Mouse (Mus musculus) urinary bladder, adult 18-20 months (tissue): ENCODE data around the gene Lsm14b.

ENCODE experiments used
- DNase-seq, 2 experiments: peaks; one replicate each; pipeline ENCODE4 v3.0.0; 2022; ENCODE audit warnings: low spot score in 2 of 2, mixed read lengths in 2 of 2

The Lsm14b gene

GRCm38 (mm10) chr2:180024401-180025098 is at the start of gene Lsm14b:
Gene Lsm14b, plus strand, starts transcription at chr2:180024987.
- DNase-seq = peak; percentile 96 to 99

- DNase-seq = no peak
Measured at GRCm38 (mm10) chr2:179975851-179976250, 48.9 kb upstream of the Lsm14b start.

GRCm38 (mm10) chr2:179976295-179976627 is 48.5 kb upstream of the Lsm14b start:
- DNase-seq = peak in 1 of 2 experiments; percentile 56

GRCm38 (mm10) chr2:179976628-179977343 is 48.0 kb upstream of the Lsm14b start, which contains the start of gene Taf4:
Gene Taf4, minus strand, starts transcription at chr2:179976646.
- peak; percentile 74 to 86 for DNase-seq

- no peak for DNase-seq
Measured at GRCm38 (mm10) chr2:179977344-179978025, 47.3 kb upstream of the Lsm14b start.

GRCm38 (mm10) chr2:179978250-179978649 is 46.5 kb upstream of the Lsm14b start:
- no peak for DNase-seq

GRCm38 (mm10) chr2:179979836-179980235 is 45.0 kb upstream of the Lsm14b start:
- DNase-seq = peak in 1 of 2 experiments; percentile 59

- DNase-seq = no peak
Measured at GRCm38 (mm10) chr2:179980616-179981015, 44.2 kb upstream of the Lsm14b start.

GRCm38 (mm10) chr2:179982715-179983114 is 42.1 kb upstream of the Lsm14b start:
- no peak for DNase-seq

GRCm38 (mm10) chr2:179984830-179985229 is 40.0 kb upstream of the Lsm14b start:
- DNase-seq = no peak

GRCm38 (mm10) chr2:179985695-179986094 is 39.1 kb upstream of the Lsm14b start:
- no peak for DNase-seq

- DNase-seq = no peak
Measured at GRCm38 (mm10) chr2:179986437-179987022, 38.3 kb upstream of the Lsm14b start.

- no peak for DNase-seq
Measured at GRCm38 (mm10) chr2:179989098-179989497, 35.7 kb upstream of the Lsm14b start.

- DNase-seq = no peak
Measured at GRCm38 (mm10) chr2:179993071-179993470, 31.7 kb upstream of the Lsm14b start.

- no peak for DNase-seq
Measured at GRCm38 (mm10) chr2:179998431-179998830, 26.4 kb upstream of the Lsm14b start.

- no peak for DNase-seq
Measured at GRCm38 (mm10) chr2:180001635-180002034, 23.2 kb upstream of the Lsm14b start.

- no peak for DNase-seq
Measured at GRCm38 (mm10) chr2:180005656-180006351, 19.0 kb upstream of the Lsm14b start.

- no peak for DNase-seq
Measured at GRCm38 (mm10) chr2:180006352-180007017, 18.3 kb upstream of the Lsm14b start.

GRCm38 (mm10) chr2:180010686-180011085 is 14.1 kb upstream of the Lsm14b start:
- DNase-seq = no peak

- no peak for DNase-seq
Measured at GRCm38 (mm10) chr2:180011370-180011769, 13.4 kb upstream of the Lsm14b start.

GRCm38 (mm10) chr2:180013686-180014085 is 11.1 kb upstream of the Lsm14b start:
- no peak for DNase-seq
